In genomic region chr12:71743345-71743744, GRCm38 (mm10) we compare ENCODE assay signal across 15 mouse cellular contexts.
"Had no signal": no experiment of that assay in that cellular context is flagged by ENCODE, and none has a peak within 500 bp of the region (broad histone marks: within the 10 kb centered on the region; RNA-seq: fewer than 3 reads in every experiment).

No protein-coding gene starts in this region.

- H3K9ac ChIP-seq: limb, embryonic 13.5 days; liver, embryonic 14.5 days; midbrain, embryonic 13.5 days; neural tube, embryonic 12.5 days had no signal

- ATAC-seq: lung, postnatal 0 days; midbrain, embryonic 13.5 days had no signal

- H3K4me2 ChIP-seq: limb, embryonic 13.5 days; midbrain, embryonic 13.5 days; neural tube, embryonic 12.5 days had no signal

- H3K4me3 ChIP-seq: limb, embryonic 13.5 days; midbrain, embryonic 13.5 days; neural tube, embryonic 12.5 days had no signal

- H3K4me1 ChIP-seq: neural tube, embryonic 12.5 days had no signal

- H3K27me3 ChIP-seq: limb, embryonic 13.5 days; midbrain, embryonic 13.5 days; neural tube, embryonic 12.5 days had no signal

- H3K36me3 ChIP-seq: limb, embryonic 13.5 days; midbrain, embryonic 13.5 days; neural tube, embryonic 12.5 days had no signal

- H3K27ac ChIP-seq: kidney, postnatal 0 days; limb, embryonic 13.5 days; liver, embryonic 14.5 days; midbrain, embryonic 13.5 days; neural tube, embryonic 12.5 days had no signal

- H3K9me3 ChIP-seq: limb, embryonic 13.5 days; midbrain, embryonic 13.5 days; neural tube, embryonic 12.5 days had no signal

- DNase-seq: kidney, adult 9 months; kidney, postnatal 36 days; left cerebral cortex, postnatal 4 days; lung, adult 2 months; lung, postnatal 36 days; right cerebral cortex, postnatal 4 days; spleen, adult 18-20 months; thymus, adult 2 months; thymus, postnatal 25 days had no signal
